Comparison of ENCODE assay signal across 8 mouse cellular contexts in the genomic region with DNA sequence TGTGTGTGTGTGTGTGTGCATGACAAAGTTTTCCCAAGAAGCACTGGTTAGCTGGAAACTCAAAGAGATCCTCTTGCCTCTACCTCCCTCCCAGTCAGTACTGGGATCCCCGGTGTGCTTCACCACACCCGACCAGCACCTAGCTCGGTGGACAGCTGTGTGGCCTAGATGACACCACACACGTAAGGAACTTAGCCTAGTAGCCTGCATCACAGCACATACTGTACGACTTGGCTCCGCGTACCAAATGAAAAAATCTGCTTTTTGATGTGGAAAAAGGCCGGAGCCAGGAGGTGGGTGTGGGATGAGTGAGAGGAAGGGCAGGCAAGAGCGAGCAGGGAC. TPM values are rescaled to one million over a fixed set of nuclear protein-coding genes. Genes with fewer than 3 reads are reported as not detected.
DNase-seq lines count a peak whose midpoint lies in the region; ATAC-seq and TF ChIP-seq lines count a peak whose summit lies in the region.

No protein-coding gene starts in this region.

- H3K9ac ChIP-seq in lung, embryonic 15.5 days, result peak overlapping the region; percentile 78
- H3K9ac ChIP-seq in midbrain, postnatal 0 days (replicated peaks; ENCODE audit: low read length, poor library complexity, severe bottlenecking), result peak overlapping the region; percentile 65

- peak overlapping the region; percentile 69 for H3K4me3 ChIP-seq in lung, embryonic 15.5 days
- peak overlapping the region; percentile 58 for H3K4me3 ChIP-seq in midbrain, postnatal 0 days (ENCODE audit: low read depth, low read length)

- peak overlapping the region; percentile 89 for H3K27ac ChIP-seq in lung, embryonic 15.5 days
- H3K27ac ChIP-seq in midbrain, postnatal 0 days (ENCODE audit: low read depth, low read length), result peak overlapping the region; percentile 77

- WGBS in lung, embryonic 15.5 days, result 0% methylated on average over 9 of the region's 9 CpGs
- under 1% methylated on average over 9 of the region's 9 CpGs for WGBS in midbrain, postnatal 0 days

- H3K27me3 ChIP-seq in lung, embryonic 15.5 days, result no peaks in the 10 kb centered on the region
- H3K27me3 ChIP-seq in midbrain, postnatal 0 days (ENCODE audit: insufficient read depth, low read length), result no peaks in the 10 kb centered on the region

- peaks cover 8% of the 10 kb centered on the region for H3K4me1 ChIP-seq in lung, embryonic 15.5 days
- H3K4me1 ChIP-seq in midbrain, postnatal 0 days (ENCODE audit: insufficient read depth, low read length), result peaks cover 8% of the 10 kb centered on the region; the same call in 1 of the 2 replicates

- TF ChIP-seq CTCF in midbrain, postnatal 0 days (IDR thresholded peaks at IDR 0.05), result no peak

- ATAC-seq in lung, embryonic 15.5 days (ENCODE audit: borderline replicate concordance, extremely low read depth, low FRiP score, low TSS enrichment), result no peak
- peak; percentile 9 for ATAC-seq in common myeloid progenitor, adult 5-6 weeks (replicated peaks; ENCODE audit: low read depth, poor library complexity, severe bottlenecking)
- peak; percentile 1 for ATAC-seq in inflammation-experienced regulatory T-cells, adult 6 months
- peak; percentile 11; the same call in 1 of the 2 replicates for ATAC-seq in midbrain, postnatal 0 days (ENCODE audit: low FRiP score)

- DNase-seq in lung, postnatal 4 days, result no peak
- DNase-seq in midbrain, postnatal 0 days (ENCODE audit: low spot score), result no peak
- DNase-seq in testis, postnatal 14 days (ENCODE audit: low spot score), result no peak
- no peak for DNase-seq in gastrocnemius, adult 18-20 months (ENCODE audit: low spot score)
- no peak for DNase-seq in spleen, adult 18-20 months

- no peaks in the 10 kb centered on the region for H3K36me3 ChIP-seq in lung, embryonic 15.5 days
- H3K36me3 ChIP-seq in midbrain, postnatal 0 days (ENCODE audit: insufficient read depth, low read length), result no peaks in the 10 kb centered on the region

- H3K9me3 ChIP-seq in lung, embryonic 15.5 days, result no peaks in the 10 kb centered on the region
- H3K9me3 ChIP-seq in midbrain, postnatal 0 days (ENCODE audit: low read length), result no peaks in the 10 kb centered on the region

- peak overlapping the region; percentile 77 for H3K4me2 ChIP-seq in lung, embryonic 15.5 days
- peak overlapping the region; percentile 85 for H3K4me2 ChIP-seq in midbrain, postnatal 0 days (ENCODE audit: low read depth, low read length, poor library complexity, severe bottlenecking)

RNA-seq across cellular contexts. Expression of a gene that starts 0.5 kb away (rescaled TPM):
- 10.7 and 11.1 TPM in 2 replicates for polyA plus RNA-seq in lung, embryonic 15.5 days (2015; fragmentation: Nextera tagmentation; extraction: Ambion mirVana)
- total RNA-seq in common myeloid progenitor, adult 5-6 weeks (2017), result 20.1 and 31.7 TPM in 2 replicates
- 10 to 100 TPM; 15.7 to 29.2 (median 21.9) TPM for polyA plus RNA-seq in inflammation-experienced regulatory T-cells, adult 6 months (2017; shearing (Covaris generic))
- 3.3 and 3.5 TPM in 2 replicates for total RNA-seq in midbrain, postnatal 0 days (2014; rRNA removed)
- polyA plus RNA-seq in midbrain, postnatal 0 days (2015; fragmentation: Nextera tagmentation; extraction: Ambion mirVana), result 2.9 and 3.5 TPM in 2 replicates
- 1 to 10 TPM; 2.1 to 2.7 TPM for total RNA-seq in gastrocnemius, adult 18-20 months (2021)
